ENCODE assay signal across 8 mouse cellular contexts in genomic region chr4:154864271-154864771, GRCm38 (mm10). TPM values are rescaled to one million over a fixed set of nuclear protein-coding genes. Genes with fewer than 3 reads are reported as not detected.
DNase-seq lines count a peak whose midpoint lies in the region; ATAC-seq and TF ChIP-seq lines count a peak whose summit lies in the region.

No protein-coding gene starts in this region.

- 1% methylated on average over 18 of the region's 18 CpGs for WGBS in hindbrain, embryonic 14.5 days

- peak overlapping the region; percentile 35 to 45 for H3K4me3 ChIP-seq in MEL (ENCODE audit: control insufficient read depth in 1 of 2, insufficient read depth in 1 of 2, low read depth in 2 of 2, low read length in 2 of 2)
- H3K4me3 ChIP-seq in hindbrain, embryonic 14.5 days (replicated peaks; ENCODE audit: low read length): peak overlapping the region; percentile 31

- H3K9ac ChIP-seq in MEL (ENCODE audit: control insufficient read depth, low read depth, low read length, poor library complexity, severe bottlenecking): peak overlapping the region; percentile 46
- peak overlapping the region; percentile 49 for H3K9ac ChIP-seq in hindbrain, embryonic 14.5 days

- no peaks in the 10 kb centered on the region for H3K9me3 ChIP-seq in MEL (replicated peaks; ENCODE audit: insufficient read depth, low read length)
- H3K9me3 ChIP-seq in hindbrain, embryonic 14.5 days (ENCODE audit: control insufficient read depth, low read length): no peaks in the 10 kb centered on the region

- H3K79me2 ChIP-seq in MEL (ENCODE audit: control insufficient read depth, insufficient read depth, low read length, poor library complexity): no peaks in the 10 kb centered on the region

- DNase-seq in MEL (ENCODE audit: low read depth, low spot score): peak; percentile 88
- peak; percentile 90 to 94 for DNase-seq in cerebellum, postnatal 14 days
- DNase-seq in frontal cortex, postnatal 25 days (ENCODE audit: low spot score in 2 of 2): peak; percentile 68 to 79
- DNase-seq in hindbrain, embryonic 14.5 days (ENCODE audit: low spot score): peak; percentile 96
- DNase-seq in layer of hippocampus, postnatal 25 days (ENCODE audit: extremely low spot score in 1 of 2, low spot score in 1 of 2): peak; percentile 76 to 86
- peak; percentile 95 for DNase-seq in lung, postnatal 14 days
- peak; percentile 91 for DNase-seq in ovary, postnatal 36 days (ENCODE audit: low spot score)
- peak; percentile 86 for DNase-seq in thymus, postnatal 25 days

- peak in 1 of 2 experiments; percentile 43; a peak in 1 of 4 replicates for TF ChIP-seq POLR2A in MEL (IDR thresholded peaks at IDR 0.05; ENCODE audit: control insufficient read depth in 1 of 2, insufficient read depth in 1 of 2, low read depth in 1 of 2, low read length in 2 of 2, poor library complexity in 1 of 2)

- H3K27ac ChIP-seq in MEL (ENCODE audit: control insufficient read depth, low read depth, low read length): no peak overlapping the region
- peak overlapping the region; percentile 72 for H3K27ac ChIP-seq in hindbrain, embryonic 14.5 days

- no peak for TF ChIP-seq EP300 in MEL (IDR thresholded peaks at IDR 0.05; ENCODE audit: low read depth in 1 of 2, low read length in 2 of 2)

- no peak for TF ChIP-seq RAD21 in MEL (IDR thresholded peaks at IDR 0.05; ENCODE audit: low read depth, low read length)

- no peaks in the 10 kb centered on the region for H3K36me3 ChIP-seq in MEL (ENCODE audit: control insufficient read depth in 1 of 2, insufficient read depth in 2 of 2, low read length in 2 of 2)
- no peaks in the 10 kb centered on the region for H3K36me3 ChIP-seq in hindbrain, embryonic 14.5 days (replicated peaks; ENCODE audit: control insufficient read depth, insufficient read depth)

- peak overlapping the region; percentile 55 for H3K4me2 ChIP-seq in hindbrain, embryonic 14.5 days (replicated peaks)

- ATAC-seq in hindbrain, embryonic 14.5 days (ENCODE audit: low FRiP score): peak; percentile 91

- peaks cover 0 to 4% of the 10 kb centered on the region in 2 experiments; a peak in 2 of 4 replicates for H3K4me1 ChIP-seq in MEL (ENCODE audit: control insufficient read depth in 1 of 2, insufficient read depth in 2 of 2, low read length in 2 of 2)
- peaks cover 6% of the 10 kb centered on the region for H3K4me1 ChIP-seq in hindbrain, embryonic 14.5 days (replicated peaks; ENCODE audit: control insufficient read depth, insufficient read depth, low read length)

- no peaks in the 10 kb centered on the region; a peak in 1 of 4 replicates for H3K27me3 ChIP-seq in MEL (ENCODE audit: control insufficient read depth in 1 of 2, insufficient read depth in 2 of 2, low read length in 2 of 2)
- H3K27me3 ChIP-seq in hindbrain, embryonic 14.5 days (ENCODE audit: control insufficient read depth, insufficient read depth, low read length): no peaks in the 10 kb centered on the region

- TF ChIP-seq CTCF in MEL (IDR thresholded peaks at IDR 0.05 in 2 of 3, conservative IDR thresholded peaks at IDR 0.05 in 1 of 3; ENCODE audit: control insufficient read depth in 1 of 3, insufficient read depth in 1 of 3, low read depth in 2 of 3, low read length in 3 of 3, poor library complexity in 1 of 3, severe bottlenecking in 1 of 3): no peak

TF ChIP-seq in MEL, 35 proteins besides CTCF, POLR2A, EP300 and RAD21:
- TF ChIP-seq TBP (IDR thresholded peaks at IDR 0.05; ENCODE audit: low read depth, low read length) (no peak), GABPA (IDR thresholded peaks at IDR 0.05; ENCODE audit: low read depth, low read length) (no peak), MYC (IDR thresholded peaks at IDR 0.05; ENCODE audit: low read depth, low read length) (peak; percentile 75), MAZ (IDR thresholded peaks at IDR 0.05; ENCODE audit: low read depth, low read length) (no peak), TCF12 (IDR thresholded peaks at IDR 0.05; ENCODE audit: low read depth, low read length) (no peak), ZC3H11A (IDR thresholded peaks at IDR 0.05; ENCODE audit: low read depth, low read length) (no peak), BHLHE40 (IDR thresholded peaks at IDR 0.05; ENCODE audit: borderline replicate concordance, low read depth, low read length) (no peak), KAT2A (conservative IDR thresholded peaks at IDR 0.05; ENCODE audit: low read depth, low read length) (no peak), ELF1 (IDR thresholded peaks at IDR 0.05; ENCODE audit: low read depth, low read length) (peak; percentile 82), NRF1 (IDR thresholded peaks at IDR 0.05; ENCODE audit: insufficient read depth, low read depth, low read length, poor library complexity, severe bottlenecking) (peak; percentile 80), CHD1 (IDR thresholded peaks at IDR 0.05; ENCODE audit: low read depth, low read length) (no peak), POLR2AphosphoS2 (IDR thresholded peaks at IDR 0.05; ENCODE audit: low read length) (no peak), ETS1 (IDR thresholded peaks at IDR 0.05; ENCODE audit: low read depth, low read length) (no peak), USF1 (IDR thresholded peaks at IDR 0.05; ENCODE audit: low read depth, low read length) (peak; percentile 43; the same call in 1 of the 2 replicates), E2F4 (IDR thresholded peaks at IDR 0.05; ENCODE audit: borderline replicate concordance, low read depth, low read length) (no peak), USF2 (IDR thresholded peaks at IDR 0.05; ENCODE audit: borderline replicate concordance in 1 of 2, insufficient read depth in 1 of 2, low read depth in 1 of 2, low read length in 2 of 2) (no peak), RCOR1 (IDR thresholded peaks at IDR 0.05; ENCODE audit: low read depth, low read length) (no peak), CHD2 (IDR thresholded peaks at IDR 0.05; ENCODE audit: low read length) (no peak), ZKSCAN1 (IDR thresholded peaks at IDR 0.05; ENCODE audit: low read depth, low read length) (no peak), MEF2A (IDR thresholded peaks at IDR 0.05; ENCODE audit: extremely low read depth, insufficient replicate concordance, low read depth, low read length, poor library complexity, severe bottlenecking) (no peak), ZNF384 (IDR thresholded peaks at IDR 0.05; ENCODE audit: low read depth, low read length) (peak; percentile 88), MXI1 (IDR thresholded peaks at IDR 0.05; ENCODE audit: low read depth, low read length) (peak; percentile 70), MAFK (IDR thresholded peaks at IDR 0.05; ENCODE audit: borderline replicate concordance, low read depth, low read length) (no peak), JUND (IDR thresholded peaks at IDR 0.05; ENCODE audit: low read depth, low read length) (no peak), TAL1 (IDR thresholded peaks at IDR 0.05; ENCODE audit: low read length) (no peak), SMC3 (IDR thresholded peaks at IDR 0.05; ENCODE audit: low read depth, low read length) (no peak), UBTF (IDR thresholded peaks at IDR 0.05; ENCODE audit: borderline replicate concordance, insufficient read depth, low read depth, low read length) (no peak), POLR2AphosphoS5 (IDR thresholded peaks at IDR 0.05; ENCODE audit: borderline replicate concordance, low read depth, low read length) (no peak), ZMIZ1 (IDR thresholded peaks at IDR 0.05; ENCODE audit: low read depth, low read length) (no peak), GATA1 (IDR thresholded peaks at IDR 0.05; ENCODE audit: low read depth, low read length) (no peak), NELFE (IDR thresholded peaks at IDR 0.05; ENCODE audit: low read depth, low read length) (peak; percentile 38), SIN3A (IDR thresholded peaks at IDR 0.05; ENCODE audit: low read length) (peak; percentile 51), HCFC1 (IDR thresholded peaks at IDR 0.05; ENCODE audit: low read depth, low read length) (0 out of 2 replicates have a peak, but pooled peaks have one; percentile 47), MAX (IDR thresholded peaks at IDR 0.05; ENCODE audit: low read length) (peak; percentile 77; the same call in 1 of the 2 replicates), MYB (IDR thresholded peaks at IDR 0.05; ENCODE audit: low read depth, low read length) (no peak)

RNA-seq across cellular contexts. Expression of gene Mmel1, which starts 5.1 kb away (rescaled TPM):
- total RNA-seq in MEL (2012; rRNA removed): 0.08 TPM in 1 of 2 replicates, not detected in the other
- polyA plus RNA-seq in MEL (2012; ENCODE audit: insufficient read depth in 1 of 2, insufficient read length in 2 of 2, low read depth in 1 of 2, low replicate concordance in 2 of 2, missing spikeins in 1 of 2): under 1 TPM in 1 of 2 experiments, not detected in 1; 0.07 TPM
- 0.23 and 0.65 TPM in 2 replicates for polyA plus RNA-seq in hindbrain, embryonic 14.5 days (2014; fragmentation: Nextera tagmentation; extraction: Ambion mirVana)
- 1 to 10 TPM in 1 of 2 experiments, under 1 TPM in 1; 0.32 to 1.0 TPM for total RNA-seq in layer of hippocampus, postnatal 25 days (2021)

RNA-seq across cellular contexts. Expression of gene Ttc34, which starts 27.1 kb away (rescaled TPM):
- total RNA-seq in MEL (2012; rRNA removed): not detected in 2 replicates
- not detected for polyA plus RNA-seq in MEL (2012; ENCODE audit: insufficient read depth in 1 of 2, insufficient read length in 2 of 2, low read depth in 1 of 2, low replicate concordance in 2 of 2, missing spikeins in 1 of 2)
- 1.7 and 2.4 TPM in 2 replicates for polyA plus RNA-seq in hindbrain, embryonic 14.5 days (2014; fragmentation: Nextera tagmentation; extraction: Ambion mirVana)
- 1 to 10 TPM; 3.3 to 3.4 TPM for total RNA-seq in layer of hippocampus, postnatal 25 days (2021)

RNA-seq across cellular contexts. Expression of gene Fam213b, which starts 34.6 kb away (rescaled TPM):
- total RNA-seq in MEL (2012; rRNA removed): not detected in 2 replicates
- not detected for polyA plus RNA-seq in MEL (2012; ENCODE audit: insufficient read depth in 1 of 2, insufficient read length in 2 of 2, low read depth in 1 of 2, low replicate concordance in 2 of 2, missing spikeins in 1 of 2)
- 55.9 and 57.1 TPM in 2 replicates for polyA plus RNA-seq in hindbrain, embryonic 14.5 days (2014; fragmentation: Nextera tagmentation; extraction: Ambion mirVana)
- total RNA-seq in layer of hippocampus, postnatal 25 days (2021): 10 to 100 TPM; 40.9 to 51.7 TPM

Comparison
In these comparisons a context has a peak if more than half of its experiments do, and no peak if none do; other contexts are left out.
1. RNA of gene Fam213b, which starts 34.6 kb away (total RNA-seq): 40.9 to 51.7 TPM in layer of hippocampus, postnatal 25 days; not detected in MEL; every median in the first group is over 10 times any median in the second.
2. Peak in every context shown above with its lines, with median percentiles within 50 percentile points of each other: DNase-seq.